Mouse (Mus musculus): ENCODE measurements at regions not wholly inside any gene's neighbourhood (a gene's known extent, or its start where the extent isn't known, plus 50 kb on each side); places are given as distances from the start of the nearest gene placed in this dataset.

GRCm38 (mm10) chrX:13014051-13014450 lies 57.2 kb upstream of the Usp9x start:
- TF ChIP-seq CTCF (IDR thresholded peaks at IDR 0.05; ENCODE audit: borderline replicate concordance, insufficient read depth, low read depth, low read length) (no peak), POLR2A (IDR thresholded peaks at IDR 0.05; ENCODE audit: borderline replicate concordance, insufficient read depth, low read length) (no peak)
- 73% methylated on average over 3 of the region's 3 CpGs for WGBS
- DNase-seq = no peak
- no peak overlapping the region for H3K4me3 ChIP-seq (replicated peaks; ENCODE audit: insufficient read depth, low read depth, low read length)
- no peaks in the 10 kb centered on the region for H3K4me1 ChIP-seq (ENCODE audit: control insufficient read depth, insufficient read depth, low read length)
- no peaks in the 10 kb centered on the region for H3K27me3 ChIP-seq (ENCODE audit: control insufficient read depth, insufficient read depth, low read length)
- H3K27ac ChIP-seq (ENCODE audit: insufficient read depth, low read length) = no peak overlapping the region

DNA sequence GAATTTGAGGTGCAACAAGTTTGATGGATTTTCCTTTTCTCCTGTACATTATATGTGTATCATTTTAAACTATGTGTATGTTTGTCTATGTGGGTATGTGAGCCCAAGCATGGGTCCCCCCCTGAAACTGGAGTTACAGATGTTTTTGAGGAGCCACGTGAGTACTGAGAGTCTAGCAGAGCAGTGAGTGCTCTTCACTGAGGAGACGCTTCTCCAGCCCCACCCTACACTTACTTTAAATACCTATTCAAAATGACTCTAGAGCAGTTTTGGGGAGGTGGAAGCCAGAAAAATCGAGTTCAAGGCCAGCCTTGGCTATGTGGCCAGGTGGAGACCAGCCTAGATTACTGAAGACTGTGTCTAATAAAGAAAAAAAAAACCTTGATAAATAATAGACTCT lies 58.2 kb upstream of the Usp9x start:
- 70% methylated on average over 3 of the region's 3 CpGs for WGBS
- H3K27me3 ChIP-seq (ENCODE audit: control insufficient read depth, insufficient read depth, low read length) = no peaks in the 10 kb centered on the region
- no peak for TF ChIP-seq POLR2A (IDR thresholded peaks at IDR 0.05; ENCODE audit: borderline replicate concordance, insufficient read depth, low read length)
- no peak for TF ChIP-seq CTCF (IDR thresholded peaks at IDR 0.05; ENCODE audit: borderline replicate concordance, insufficient read depth, low read depth, low read length)

GRCm38 (mm10) chrX:12990777-12991176 lies 80.5 kb upstream of the Usp9x start:
- Histone ChIP-seq H3K27ac (ENCODE audit: insufficient read depth, low read length) (no peak overlapping the region), H3K4me3 (replicated peaks; ENCODE audit: insufficient read depth, low read depth, low read length) (no peak overlapping the region), H3K4me1 (ENCODE audit: control insufficient read depth, insufficient read depth, low read length) (no peaks in the 10 kb centered on the region), H3K27me3 (ENCODE audit: control insufficient read depth, insufficient read depth, low read length) (no peaks in the 10 kb centered on the region)
- WGBS = 88% methylated on average over 7 of the region's 7 CpGs
- no peak for TF ChIP-seq CTCF (IDR thresholded peaks at IDR 0.05; ENCODE audit: borderline replicate concordance, insufficient read depth, low read depth, low read length)
- no peak for DNase-seq

More for the DNA sequence above, 58.2 kb upstream of the Usp9x start:
- no peak overlapping the region for H3K4me3 ChIP-seq (replicated peaks; ENCODE audit: insufficient read depth, low read depth, low read length)
- no peak for DNase-seq
- H3K27ac ChIP-seq (ENCODE audit: insufficient read depth, low read length) = no peak overlapping the region
- no peaks in the 10 kb centered on the region for H3K4me1 ChIP-seq (ENCODE audit: control insufficient read depth, insufficient read depth, low read length)

- no peak for DNase-seq
- Histone ChIP-seq H3K4me1 (ENCODE audit: control insufficient read depth, insufficient read depth, low read length) (no peaks in the 10 kb centered on the region), H3K27me3 (ENCODE audit: control insufficient read depth, insufficient read depth, low read length) (no peaks in the 10 kb centered on the region), H3K4me3 (replicated peaks; ENCODE audit: insufficient read depth, low read depth, low read length) (no peak overlapping the region), H3K27ac (ENCODE audit: insufficient read depth, low read length) (no peak overlapping the region)
- WGBS = 57% methylated on average over 6 of the region's 6 CpGs
- TF ChIP-seq CTCF (IDR thresholded peaks at IDR 0.05; ENCODE audit: borderline replicate concordance, insufficient read depth, low read depth, low read length) (no peak), POLR2A (IDR thresholded peaks at IDR 0.05; ENCODE audit: borderline replicate concordance, insufficient read depth, low read length) (no peak)
Measured at GRCm38 (mm10) chrX:12977676-12978075, 93.6 kb upstream of the Usp9x start.

GRCm38 (mm10) chrX:12968979-12969746 lies 102.1 kb upstream of the Usp9x start:
- no peak overlapping the region for H3K27ac ChIP-seq (ENCODE audit: insufficient read depth, low read length)
- no peak for DNase-seq
- TF ChIP-seq POLR2A (IDR thresholded peaks at IDR 0.05; ENCODE audit: borderline replicate concordance, insufficient read depth, low read length) (no peak), CTCF (IDR thresholded peaks at IDR 0.05; ENCODE audit: borderline replicate concordance, insufficient read depth, low read depth, low read length) (no peak)
- no peaks in the 10 kb centered on the region for H3K4me1 ChIP-seq (ENCODE audit: control insufficient read depth, insufficient read depth, low read length)
- H3K4me3 ChIP-seq (replicated peaks; ENCODE audit: insufficient read depth, low read depth, low read length) = no peak overlapping the region
- 95% methylated on average over 7 of the region's 7 CpGs for whole genome bisulfite sequencing
- no peaks in the 10 kb centered on the region for H3K27me3 ChIP-seq (ENCODE audit: control insufficient read depth, insufficient read depth, low read length)

DNA sequence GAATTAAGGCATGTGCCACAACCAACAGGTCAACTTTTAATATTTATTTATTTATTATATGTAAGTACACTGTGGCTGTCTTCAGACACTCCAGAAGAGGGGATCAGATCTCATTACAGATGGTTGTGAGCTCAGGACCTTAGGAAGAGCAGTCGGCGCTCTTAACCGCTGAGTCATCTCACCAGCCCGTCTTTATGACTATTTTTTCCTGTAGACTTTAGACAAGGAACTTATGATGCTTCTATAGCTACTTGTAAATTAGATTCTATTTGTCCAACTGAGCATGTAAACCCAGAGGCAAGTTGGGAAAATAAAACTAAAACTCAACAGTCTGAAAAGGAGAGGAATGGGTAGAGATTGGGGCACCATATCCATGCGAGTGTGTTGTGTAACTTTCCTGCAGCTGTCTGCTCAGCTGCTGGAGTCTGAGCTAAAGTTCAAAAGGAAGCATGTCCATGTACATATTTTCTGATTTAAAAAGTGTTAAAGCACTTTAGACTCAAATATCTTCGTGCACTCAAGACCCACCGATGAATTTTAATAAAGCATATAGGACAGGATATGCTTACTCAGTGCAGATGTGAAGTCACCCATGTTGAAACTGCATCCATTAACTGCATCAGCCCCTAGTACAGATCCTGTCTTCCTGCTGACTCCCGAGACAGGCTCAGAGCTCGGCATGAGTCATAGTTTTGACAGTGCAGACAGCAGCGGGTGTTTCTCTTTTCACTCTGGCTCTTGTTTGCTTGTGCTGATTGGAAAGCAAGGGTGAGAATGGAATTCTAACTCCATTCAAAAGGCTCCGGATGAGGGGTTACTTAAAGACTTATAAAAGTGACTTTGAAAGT lies 111.6 kb upstream of the Usp9x start:
- Histone ChIP-seq H3K27me3 (ENCODE audit: control insufficient read depth, insufficient read depth, low read length) (no peaks in the 10 kb centered on the region), H3K4me1 (ENCODE audit: control insufficient read depth, insufficient read depth, low read length) (no peaks in the 10 kb centered on the region), H3K4me3 (replicated peaks; ENCODE audit: insufficient read depth, low read depth, low read length) (no peak overlapping the region), H3K27ac (ENCODE audit: insufficient read depth, low read length) (no peak overlapping the region)
- WGBS = 61% methylated on average over 11 of the region's 11 CpGs
- no peak for DNase-seq
- TF ChIP-seq POLR2A (IDR thresholded peaks at IDR 0.05; ENCODE audit: borderline replicate concordance, insufficient read depth, low read length) (no peak), CTCF (IDR thresholded peaks at IDR 0.05; ENCODE audit: borderline replicate concordance, insufficient read depth, low read depth, low read length) (no peak)

DNA sequence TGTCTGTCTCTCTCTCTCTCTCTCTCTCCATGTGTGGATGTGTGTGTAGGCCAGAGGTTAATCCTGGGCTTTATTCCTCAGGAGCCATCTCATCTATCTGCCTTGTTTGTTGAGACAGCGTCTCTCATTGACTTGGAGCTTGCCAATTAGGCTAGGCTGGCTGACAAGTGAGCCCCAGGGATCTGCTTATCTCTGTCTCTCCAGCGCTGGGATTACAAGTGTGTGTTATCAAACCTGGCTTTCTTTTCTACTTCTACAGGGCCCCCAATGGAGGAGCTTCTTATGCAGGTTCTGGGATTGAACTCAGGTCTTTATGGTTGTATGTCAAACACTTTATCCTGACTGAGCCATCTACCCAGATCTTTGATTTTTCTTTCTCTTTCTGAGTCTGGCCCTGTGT lies 112.4 kb upstream of the Usp9x start:
- H3K4me1 ChIP-seq (ENCODE audit: control insufficient read depth, insufficient read depth, low read length) = no peaks in the 10 kb centered on the region
- H3K27me3 ChIP-seq (ENCODE audit: control insufficient read depth, insufficient read depth, low read length) = no peaks in the 10 kb centered on the region
- no peak overlapping the region for H3K27ac ChIP-seq (ENCODE audit: insufficient read depth, low read length)
- no peak for TF ChIP-seq POLR2A (IDR thresholded peaks at IDR 0.05; ENCODE audit: borderline replicate concordance, insufficient read depth, low read length)
- TF ChIP-seq CTCF (IDR thresholded peaks at IDR 0.05; ENCODE audit: borderline replicate concordance, insufficient read depth, low read depth, low read length) = no peak
- H3K4me3 ChIP-seq (replicated peaks; ENCODE audit: insufficient read depth, low read depth, low read length) = no peak overlapping the region
- 55% methylated on average over 2 of the region's 2 CpGs for WGBS
- no peak for DNase-seq
